Mouse (Mus musculus) ES-E14 (cell line): ENCODE data around the gene Gm6358. TPM values are rescaled to one million over a fixed set of nuclear protein-coding genes. Genes with fewer than 3 reads are reported as not detected.

Experiments used
- DNase-seq: peaks from one replicate; pipeline ENCODE4 v3.0.0-alpha.2; 2013; ENCODE audit warnings: low read depth, low spot score
- H3K27ac ChIP-seq: 2 replicates; pipeline ENCODE4 v1.5.1; 2012; ENCODE audit warnings: low read depth, mild to moderate bottlenecking, low read length, moderate library complexity, mixed read lengths; ENCODE audit not compliant: poor library complexity, insufficient read depth, severe bottlenecking
- H3K36me3 ChIP-seq: 2 replicates; pipeline ENCODE4 v1.6.1; 2012; ENCODE audit warnings: mild to moderate bottlenecking, low read length, moderate library complexity, mixed read lengths; ENCODE audit not compliant: control insufficient read depth, poor library complexity, insufficient read depth, severe bottlenecking
- H3K4me1 ChIP-seq, 2 experiments: fragments of 150-350 bp in 1 of 2; sonication (generic) in 1 of 2; 2 replicates each; pipeline ENCODE4 v1.6.1; 2012; ENCODE audit warnings: low read length in 2 of 2, mild to moderate bottlenecking in 1 of 2, mixed read lengths in 1 of 2; ENCODE audit not compliant: control insufficient read depth in 2 of 2, insufficient read depth in 2 of 2, poor library complexity in 1 of 2
- H3K4me3 ChIP-seq, 2 experiments: fragments of 150-350 bp in 1 of 2; sonication (generic) in 1 of 2; 2 replicates each; pipeline ENCODE4 v1.5.1; 2012; ENCODE audit warnings: low read length in 2 of 2, low read depth in 1 of 2, mild to moderate bottlenecking in 1 of 2, mixed read lengths in 1 of 2; ENCODE audit not compliant: insufficient read depth in 1 of 2, poor library complexity in 1 of 2, severe bottlenecking in 1 of 2
- H3K9ac ChIP-seq: 2 replicates; pipeline ENCODE4 v1.6.1; 2012; ENCODE audit warnings: low read depth, mild to moderate bottlenecking, low read length, mixed read lengths; ENCODE audit not compliant: poor library complexity, insufficient read depth, severe bottlenecking
- H3K9me3 ChIP-seq: fragments of 150-350 bp; sonication (generic); 2 replicates; pipeline ENCODE4 v1.6.1; 2012; ENCODE audit warnings: low read depth, mild to moderate bottlenecking, low read length; ENCODE audit not compliant: control insufficient read depth, insufficient read depth
- CHD2 ChIP-seq: IDR thresholded peaks from 2 replicates; pipeline ENCODE4 v1.6.1; 2014; ENCODE audit warnings: mild to moderate bottlenecking, low read depth, low read length, inconsistent platforms
- HCFC1 ChIP-seq: IDR thresholded peaks from 2 replicates; pipeline ENCODE4 v1.6.1; 2012; ENCODE audit warnings: low read length, inconsistent platforms, borderline replicate concordance; ENCODE audit not compliant: insufficient read depth
- MAFK ChIP-seq: IDR thresholded peaks from 2 replicates; pipeline ENCODE4 v1.6.1; 2014; ENCODE audit warnings: mild to moderate bottlenecking, low read depth, low read length, inconsistent platforms; ENCODE audit not compliant: insufficient read depth
- ZC3H11A ChIP-seq: IDR thresholded peaks from 2 replicates; pipeline ENCODE4 v1.6.1; 2012; ENCODE audit warnings: low read depth, mild to moderate bottlenecking, inconsistent platforms, low read length, borderline replicate concordance
- ZNF384 ChIP-seq: IDR thresholded peaks from 2 replicates; pipeline ENCODE4 v1.6.1; 2012; ENCODE audit warnings: low read depth, low read length, inconsistent platforms
- in situ Hi-C, 2 experiments: fragments of 600-800 bp; cut with MboI; formaldehyde crosslinking; loops; one replicate each; pipeline ENCODE4 v1.15.1; 2025; ENCODE audit warnings: low sequenced_read_pairs in 2 of 2, inconsistent platforms in 1 of 2; ENCODE audit not compliant: unreplicated experiment in 2 of 2
- total RNA-seq: library from RNA; depleted of rRNA; stranded (reverse); fragments of 300-350 nt; gene quantifications from 2 replicates; pipeline ENCODE4 v1.2.3, GENCODE M21; 2012; rRNA removed

Gm6358 gene
- total RNA-seq, 1 experiment = not detected

DNA sequence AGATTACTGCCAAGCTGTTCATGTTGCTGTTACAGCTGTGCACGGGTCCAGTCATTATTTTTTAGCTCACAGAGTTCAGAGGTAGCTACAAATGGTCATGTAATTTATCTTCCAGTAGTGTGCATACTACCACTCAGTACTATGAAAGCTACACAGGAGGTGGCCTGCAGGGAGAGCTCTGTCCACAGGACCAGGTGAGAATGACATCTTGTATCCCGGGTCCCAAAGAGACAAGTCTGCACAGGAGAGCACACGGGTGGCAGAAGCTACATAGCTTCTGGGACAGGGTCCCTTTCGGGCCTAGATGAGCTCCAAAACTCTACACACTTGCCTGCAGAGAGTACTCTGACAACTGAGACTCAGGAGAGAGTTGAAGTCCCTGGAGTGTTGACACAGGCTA, 48.0 kb downstream of the Gm6358 start:
- TF ChIP-seq CHD2 (no peak), HCFC1 (no peak), MAFK (no peak), ZNF384 (no peak), ZC3H11A (peak; percentile 41; the same call in 1 of the 2 replicates)
- DNase-seq = peak; percentile 39
- in situ Hi-C loops = no loop called here

More for the DNA sequence above, 48.0 kb downstream of the Gm6358 start:
- H3K4me3 ChIP-seq = no peak overlapping the region
- no peaks in the 10 kb centered on the region for H3K9me3 ChIP-seq
- H3K36me3 ChIP-seq = no peaks in the 10 kb centered on the region
- H3K4me1 ChIP-seq = no peaks in the 10 kb centered on the region
- H3K9ac ChIP-seq = no peak overlapping the region
- H3K27ac ChIP-seq = no peak overlapping the region

Other genes starting within 250 kb of the Gm6358 start
- not detected in 2 replicates for gene Krtap19-5, start 244.4 kb upstream of the Gm6358 start, total RNA-seq
- gene Krtap19-9b, start 208.6 kb upstream of the Gm6358 start, total RNA-seq = not detected in 2 replicates
- not detected in 2 replicates for gene Krtap16-3, start 178.0 kb upstream of the Gm6358 start, total RNA-seq
- gene Krtap22-2, start 130.1 kb upstream of the Gm6358 start, total RNA-seq = not detected in 2 replicates
- gene Gm10229, start 125.6 kb upstream of the Gm6358 start, total RNA-seq = not detected in 2 replicates
- not detected in 2 replicates for gene Krtap6-1, start 109.2 kb upstream of the Gm6358 start, total RNA-seq
- gene Gm10228, start 99.4 kb upstream of the Gm6358 start, total RNA-seq = not detected in 2 replicates
- gene Krtap6-5, start 93.0 kb upstream of the Gm6358 start, total RNA-seq = 0.80 and 1.1 TPM in 2 replicates
- not detected in 2 replicates for gene 1110025L11Rik, start 76.8 kb upstream of the Gm6358 start, total RNA-seq
- gene Krtap6-3, start 56.8 kb upstream of the Gm6358 start, total RNA-seq = not detected in 2 replicates
- not detected in 2 replicates for gene Gm10061, start 10.2 kb downstream of the Gm6358 start, total RNA-seq
- not detected in 2 replicates for gene Gm9789, start 17.1 kb downstream of the Gm6358 start, total RNA-seq
- gene Gm7735, start 28.6 kb downstream of the Gm6358 start, total RNA-seq = not detected in 2 replicates
- gene 1110057P08Rik, start 33.9 kb downstream of the Gm6358 start, total RNA-seq = not detected in 2 replicates
- not detected in 2 replicates for gene Krtap20-2, start 65.0 kb downstream of the Gm6358 start, total RNA-seq